Mouse (Mus musculus) frontal cortex, postnatal 25 days (tissue): ENCODE data around the gene Mr1.

ENCODE experiments used
- DNase-seq, 2 experiments: peaks; one replicate each; pipeline ENCODE4 v3.0.0; 2022; ENCODE audit warnings: low spot score in 2 of 2

Mr1 gene

DNA sequence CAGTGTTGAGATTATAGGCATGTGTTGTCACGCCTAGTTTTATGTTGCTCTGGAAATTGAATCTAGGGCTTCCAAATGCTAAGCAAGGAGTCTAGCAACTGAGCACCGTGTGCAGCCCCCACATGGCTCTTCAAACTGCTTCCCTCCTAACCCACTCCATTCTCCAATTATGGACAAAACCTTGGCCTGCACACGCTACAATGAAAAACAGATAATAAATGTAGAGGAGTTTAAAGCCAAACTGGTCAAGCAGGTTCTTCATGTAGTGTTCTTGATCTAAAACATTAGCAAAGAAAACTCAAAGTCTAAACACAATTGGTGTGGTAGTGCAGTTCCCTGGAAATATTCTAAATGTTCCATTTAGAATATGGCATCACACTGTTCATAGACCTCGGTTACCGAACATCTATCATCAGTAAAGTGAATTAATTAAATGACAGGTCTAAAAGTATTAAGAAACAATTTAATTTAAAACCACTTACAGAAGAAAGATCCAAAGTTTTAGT is 19.1 kb downstream of the Mr1 start:
- DNase-seq: no peak

- DNase-seq: no peak
These were observed 19.9 kb downstream of the Mr1 start for GRCm38 (mm10) chr1:155126716-155127115.

GRCm38 (mm10) chr1:155124397-155124796 is 22.2 kb downstream of the Mr1 start:
- DNase-seq: no peak

DNA sequence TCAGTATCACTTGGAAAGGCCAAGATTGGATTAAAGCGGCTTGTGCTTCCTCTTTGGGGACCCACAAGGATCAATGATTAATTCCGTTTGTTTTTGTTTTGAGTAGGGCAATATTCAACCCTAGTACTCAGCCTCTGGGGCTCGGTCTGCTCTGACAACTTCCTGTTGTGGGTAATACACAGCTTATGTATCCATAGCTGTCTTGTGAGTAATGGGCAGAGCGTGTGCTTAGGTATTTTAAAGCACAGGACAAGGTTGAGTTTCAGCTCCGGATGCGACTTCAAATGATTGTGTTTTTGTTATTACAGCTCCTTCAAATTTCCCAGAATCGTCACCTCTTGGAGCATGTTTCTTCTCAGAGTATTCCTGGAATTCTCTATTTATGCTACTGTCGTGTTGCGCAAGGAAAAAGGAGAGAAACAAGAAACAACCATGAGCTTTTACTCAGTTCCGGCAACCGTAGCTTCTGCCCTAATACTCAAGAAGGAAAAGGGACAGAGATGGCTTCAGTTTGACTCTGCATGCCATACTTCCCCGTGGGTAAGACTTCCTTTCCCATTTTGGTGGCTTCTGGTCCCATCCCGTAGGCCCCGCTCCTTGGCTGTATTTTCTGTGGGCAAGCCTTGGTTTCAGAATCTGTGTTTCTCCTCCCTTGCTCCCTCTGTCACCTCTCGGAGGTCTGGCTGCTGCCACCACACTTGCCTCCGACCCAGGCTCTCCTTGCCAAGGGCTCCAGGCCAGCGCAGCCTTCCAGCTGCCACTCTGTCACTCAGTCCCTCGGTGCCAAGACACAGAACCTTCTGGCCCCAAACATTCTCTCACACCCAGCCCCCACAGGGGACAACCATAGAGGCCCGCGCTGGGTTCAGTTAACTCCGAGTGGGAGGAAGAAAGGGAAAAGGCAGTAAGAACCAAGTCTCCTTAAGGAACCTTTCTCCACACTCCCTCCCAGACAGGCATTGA is 24.4 kb downstream of the Mr1 start:
- DNase-seq: no peak

DNA sequence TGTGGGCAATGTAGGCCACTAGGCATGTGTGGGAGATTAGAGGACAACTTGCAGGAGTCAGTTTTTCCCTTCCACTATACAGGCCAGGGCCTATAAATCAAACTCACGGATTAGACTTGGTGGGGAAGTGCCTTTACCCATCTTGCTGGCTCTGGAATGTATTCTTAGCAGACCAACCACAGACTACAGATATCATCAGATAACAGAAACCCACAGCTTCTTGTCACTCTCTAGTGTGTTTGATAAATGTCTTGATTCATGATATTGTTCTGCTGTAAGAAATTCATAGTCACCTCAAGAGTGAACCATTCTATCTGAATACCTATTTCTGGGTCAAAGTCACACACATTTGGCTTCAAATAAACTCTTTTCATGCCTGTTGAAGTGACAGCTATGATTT is 26.9 kb downstream of the Mr1 start:
- DNase-seq: no peak

- no peak for DNase-seq
These were observed 32.7 kb downstream of the Mr1 start for GRCm38 (mm10) chr1:155113946-155114345.

GRCm38 (mm10) chr1:155112875-155113274 is 33.7 kb downstream of the Mr1 start:
- DNase-seq: no peak

DNA sequence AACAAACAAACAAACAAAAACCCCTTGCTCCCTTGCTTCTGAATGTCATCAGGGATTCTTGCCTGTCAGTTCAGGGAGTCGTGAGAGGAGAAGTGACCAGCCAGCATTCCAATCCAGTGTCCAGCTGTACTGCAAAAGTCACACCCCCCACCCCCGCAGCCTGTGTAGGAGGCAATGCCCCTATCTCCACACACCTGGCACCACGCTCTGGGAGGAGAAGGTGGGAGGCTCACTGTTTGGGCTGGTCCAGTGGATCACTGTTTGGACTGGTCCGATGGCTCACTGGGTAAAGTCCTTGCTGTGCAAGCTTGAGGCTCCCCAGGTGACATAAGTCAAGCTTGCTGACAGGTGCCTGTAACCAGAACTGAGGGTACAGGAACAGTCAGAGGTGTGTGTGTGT is 34.5 kb downstream of the Mr1 start:
- no peak for DNase-seq

- DNase-seq: no peak
These were observed 35.1 kb downstream of the Mr1 start for GRCm38 (mm10) chr1:155111491-155111890.

GRCm38 (mm10) chr1:155109387-155110350 is 36.9 kb downstream of the Mr1 start:
- DNase-seq: no peak

DNA sequence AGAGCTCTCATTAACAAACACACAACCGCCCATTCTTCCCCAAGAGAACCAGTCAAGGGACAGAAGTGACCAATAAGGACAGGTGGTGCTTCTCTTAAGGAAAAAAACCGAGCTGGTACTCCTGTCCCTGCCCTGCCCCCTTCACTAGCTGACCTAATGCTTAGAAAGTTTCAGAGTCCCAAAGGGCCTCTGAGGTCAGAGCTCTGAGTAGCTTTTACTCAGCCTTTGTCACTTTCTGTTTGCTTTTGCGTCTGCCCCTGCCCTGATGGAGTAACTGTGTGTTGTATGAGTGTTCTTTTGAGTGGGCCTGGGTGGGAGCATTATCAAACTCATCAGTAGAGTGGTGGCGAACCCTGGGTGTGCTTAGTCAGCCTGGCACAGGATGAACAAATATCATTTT is 38.2 kb downstream of the Mr1 start:
- no peak for DNase-seq

GRCm38 (mm10) chr1:155107843-155108242 is 38.8 kb downstream of the Mr1 start:
- DNase-seq: no peak

- DNase-seq: no peak
These were observed 40.3 kb downstream of the Mr1 start for GRCm38 (mm10) chr1:155106310-155106709.

GRCm38 (mm10) chr1:155103991-155104390 is 42.6 kb downstream of the Mr1 start:
- no peak for DNase-seq

DNA sequence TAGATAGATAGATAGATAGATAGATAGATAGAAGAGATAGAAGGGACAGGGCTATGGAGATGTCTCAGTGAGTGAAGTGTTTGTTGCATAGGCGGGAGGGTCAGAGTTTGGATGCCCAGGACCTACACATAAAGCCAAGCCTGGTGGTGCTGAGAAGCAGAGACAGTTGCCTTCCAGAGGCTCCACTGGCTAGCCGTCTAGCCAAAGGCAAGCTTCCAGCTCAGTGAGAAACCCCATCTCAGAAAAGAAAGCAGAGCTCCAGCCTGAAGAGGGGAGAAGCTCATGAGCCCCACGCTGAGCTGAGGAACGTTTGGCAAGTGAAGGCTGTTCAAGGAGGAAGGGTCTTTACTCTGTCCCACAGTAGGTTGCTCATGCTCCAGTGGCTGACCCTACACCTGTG is 44.0 kb downstream of the Mr1 start:
- no peak for DNase-seq

DNA sequence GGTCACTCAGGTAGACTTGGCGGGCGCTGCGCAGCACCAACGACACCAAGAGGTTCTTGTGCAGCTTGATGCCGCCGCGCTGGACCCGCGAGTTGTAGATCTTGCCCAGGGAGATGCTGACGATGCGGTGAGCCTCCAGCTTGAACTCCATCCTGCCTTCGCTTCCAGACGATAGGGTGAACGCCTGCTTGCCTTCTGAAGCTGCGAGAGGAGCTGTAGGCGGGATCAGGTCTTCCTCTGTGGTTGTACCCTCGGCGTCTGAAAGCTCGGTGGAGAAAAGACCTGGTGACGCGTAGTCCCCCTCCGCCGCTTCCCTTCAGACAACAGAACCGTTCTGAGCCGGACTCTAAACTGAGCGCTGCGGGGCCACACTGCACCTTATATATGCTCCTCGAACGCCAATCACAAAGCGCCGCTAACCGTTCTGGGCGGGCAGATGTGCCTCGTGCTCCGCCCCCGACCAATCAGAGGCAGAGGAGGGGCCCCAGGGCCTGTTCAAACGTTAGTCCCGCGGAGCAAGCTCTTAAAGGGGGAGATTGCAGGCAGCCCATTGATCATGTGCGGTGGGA is 47.2 kb downstream of the Mr1 start, which contains the start of gene Ier5:
Ier5 (minus strand) TSS at position 357 of the 569 bp plus-strand sequence.
- peak; percentile 97 to 98 for DNase-seq

DNA sequence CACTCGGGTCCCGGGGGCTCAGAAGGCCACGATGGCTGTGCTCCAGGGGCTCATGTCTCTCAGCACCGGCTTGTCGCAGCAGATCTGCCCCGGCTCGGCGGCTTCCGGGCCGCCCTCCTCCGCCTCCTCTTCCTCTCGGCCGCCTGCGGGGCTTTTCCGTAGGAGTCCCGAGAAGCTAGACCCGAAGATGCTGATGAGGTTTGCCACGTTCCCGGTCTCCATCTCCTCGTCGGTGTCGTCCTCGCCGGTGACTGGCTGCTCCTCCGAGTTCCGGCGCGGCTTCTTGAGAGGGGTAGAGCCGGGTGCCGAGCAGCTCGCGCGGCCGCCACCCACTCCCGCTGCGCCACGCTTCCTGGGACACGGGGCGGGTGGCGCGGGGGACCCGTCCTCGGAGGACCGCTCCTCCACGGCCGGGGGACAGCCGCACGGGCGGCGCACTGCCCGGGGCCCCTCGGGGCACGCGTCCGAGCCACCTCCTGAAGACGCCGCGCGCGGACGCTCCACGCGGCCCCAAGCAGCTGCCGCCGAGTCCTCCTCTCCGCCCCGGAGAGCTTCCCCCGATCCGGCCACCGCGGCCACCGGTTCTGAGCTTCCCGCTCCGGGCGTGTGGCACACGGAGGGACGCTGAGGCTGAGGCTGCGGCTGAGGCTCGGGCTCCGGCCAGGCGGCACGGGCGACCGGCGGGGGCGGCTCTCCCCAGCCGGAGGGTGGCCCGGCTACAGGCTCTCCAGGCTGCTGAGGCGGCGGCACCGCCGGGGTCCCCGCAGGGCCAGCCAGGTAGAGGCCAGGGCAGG is 47.9 kb downstream of the Mr1 start:
- DNase-seq: no peak

DNA sequence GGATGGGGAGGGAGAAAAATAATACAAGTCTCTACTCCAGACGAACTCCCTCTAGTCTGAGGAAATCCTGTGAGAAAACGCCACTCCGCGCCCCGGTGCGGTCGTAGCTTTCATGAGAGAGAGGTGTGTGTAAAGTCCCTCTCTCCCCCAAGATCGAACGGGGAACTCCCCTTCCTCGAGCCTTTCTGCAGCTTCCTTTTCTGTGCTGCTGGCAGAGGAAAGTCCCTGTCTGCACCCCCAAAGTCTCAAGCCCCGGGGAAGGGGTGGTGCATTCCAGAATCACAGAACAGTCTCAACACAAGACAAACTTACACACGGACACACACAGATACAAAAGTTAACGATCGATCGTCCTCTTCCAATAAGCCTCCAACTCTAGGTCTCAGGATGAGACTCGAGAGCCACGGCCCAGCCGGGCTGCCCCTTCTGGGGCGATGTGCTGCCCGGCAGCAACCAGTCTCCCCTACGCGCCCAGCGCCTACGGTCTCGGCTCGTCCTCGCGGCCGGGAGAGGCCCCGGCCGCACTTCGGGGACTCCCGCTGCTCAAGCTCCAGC is 48.6 kb downstream of the Mr1 start:
- no peak for DNase-seq

GRCm38 (mm10) chr1:155097354-155097753 is 49.3 kb downstream of the Mr1 start:
- no peak for DNase-seq

GRCm38 (mm10) chr1:155096620-155097261 is 49.9 kb downstream of the Mr1 start:
- DNase-seq: no peak
